Mouse (Mus musculus) adrenal gland, postnatal 25 days (tissue): ENCODE measurements around the gene Zscan20. TPM values are rescaled to one million over a fixed set of nuclear protein-coding genes. Genes with fewer than 3 reads are reported as not detected.
A peak's percentile ranks its signal among the peaks of the same experiment; 100 is the strongest.
"Not testable (repeated sequence)": the region's sequence is repeated elsewhere in the genome, so short reads cannot be mapped to it uniquely, and the experiment has no call there.

Experiments
- DNase-seq: peaks from one replicate; pipeline ENCODE4 v3.0.0; 2021; ENCODE audit warnings: mixed read lengths
- total RNA-seq: library from RNA; stranded (reverse); gene quantifications from 2 replicates; pipeline ENCODE4 v1.2.3, GENCODE M21; 2021

Zscan20 gene
- total RNA-seq, 1 experiment from 2014 or later, result 7.8 TPM

DNA sequence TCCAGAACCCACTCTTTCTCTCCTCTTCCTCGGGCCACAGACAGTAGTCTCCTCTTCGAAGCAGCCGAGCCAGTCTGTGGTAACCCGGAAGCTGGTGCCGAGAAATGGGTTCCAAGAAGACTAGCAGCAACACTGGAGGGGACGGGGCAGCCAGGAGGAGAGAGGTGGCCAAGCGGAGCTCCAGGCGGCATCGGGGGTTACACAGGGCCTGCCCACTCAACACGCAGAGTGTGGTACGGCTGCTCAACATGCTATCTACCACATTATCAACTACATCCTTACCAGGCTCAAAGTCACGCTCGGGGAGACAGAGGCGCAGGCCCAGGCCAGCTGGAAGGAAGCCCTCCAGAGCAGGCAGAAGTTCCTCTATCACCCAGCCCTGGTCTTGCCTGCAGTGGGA is 5.9 kb upstream of the Zscan20 start:
- no peak for DNase-seq

DNA sequence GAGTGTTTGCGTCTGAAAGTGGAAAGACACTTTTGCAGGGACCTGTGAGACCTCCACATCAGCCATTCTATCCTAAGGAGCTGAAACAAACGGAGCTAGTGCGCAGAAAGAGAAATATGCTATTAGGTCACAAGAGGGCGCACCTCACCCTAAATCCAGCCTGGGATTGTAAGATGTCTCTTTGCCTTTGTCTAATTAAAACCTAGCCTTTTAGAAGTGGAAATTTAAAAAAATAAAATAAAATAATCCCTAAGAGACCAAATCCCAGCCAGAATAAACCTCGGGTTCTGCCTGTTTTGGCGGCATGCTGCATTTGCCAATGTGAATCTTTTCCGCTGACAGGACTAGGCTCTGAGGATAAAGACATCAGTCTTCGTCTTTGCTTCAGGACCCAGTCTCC is 3.4 kb upstream of the Zscan20 start:
- DNase-seq, result no peak

DNA sequence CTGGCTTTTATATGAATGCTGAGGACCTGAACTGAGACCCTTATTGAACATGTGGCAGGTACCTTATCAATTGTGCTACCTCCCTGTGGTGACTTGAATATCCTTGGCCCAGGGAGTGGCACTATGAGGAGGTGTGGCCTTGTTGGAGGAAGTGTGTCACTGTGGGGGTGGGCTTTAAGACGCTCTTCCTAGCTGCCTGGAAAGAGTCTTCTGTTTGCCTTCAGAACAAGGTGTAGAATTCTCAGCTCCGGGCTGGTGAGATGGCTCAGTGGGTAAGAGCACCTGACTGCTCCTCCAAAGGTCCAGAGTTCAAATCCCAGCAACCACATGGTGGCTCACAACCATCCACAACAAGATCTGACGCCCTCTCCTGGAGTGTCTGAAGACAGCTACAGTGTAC is 1.8 kb upstream of the Zscan20 start:
- DNase-seq, result not testable (repeated sequence)

DNA sequence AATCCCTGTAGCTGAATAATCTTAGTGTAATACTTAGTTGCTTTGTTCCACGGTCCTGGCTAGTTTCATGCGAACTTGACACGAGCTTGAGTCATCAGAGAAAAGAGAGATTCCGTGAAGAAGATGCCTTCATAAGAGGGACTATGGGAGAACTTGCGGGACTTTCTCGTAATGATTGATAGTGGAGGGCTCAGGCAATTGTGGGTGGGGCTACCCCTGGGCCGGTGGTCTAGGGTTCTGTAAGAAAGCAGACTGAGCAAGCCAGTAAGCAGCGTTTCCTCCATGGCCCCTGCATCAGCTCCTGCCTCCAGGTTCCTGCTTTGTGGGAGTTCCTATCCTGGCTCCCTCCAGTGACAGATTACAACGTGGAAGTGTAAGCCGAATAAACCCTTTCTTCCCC is 808 bp upstream of the Zscan20 start:
- no peak for DNase-seq

DNA sequence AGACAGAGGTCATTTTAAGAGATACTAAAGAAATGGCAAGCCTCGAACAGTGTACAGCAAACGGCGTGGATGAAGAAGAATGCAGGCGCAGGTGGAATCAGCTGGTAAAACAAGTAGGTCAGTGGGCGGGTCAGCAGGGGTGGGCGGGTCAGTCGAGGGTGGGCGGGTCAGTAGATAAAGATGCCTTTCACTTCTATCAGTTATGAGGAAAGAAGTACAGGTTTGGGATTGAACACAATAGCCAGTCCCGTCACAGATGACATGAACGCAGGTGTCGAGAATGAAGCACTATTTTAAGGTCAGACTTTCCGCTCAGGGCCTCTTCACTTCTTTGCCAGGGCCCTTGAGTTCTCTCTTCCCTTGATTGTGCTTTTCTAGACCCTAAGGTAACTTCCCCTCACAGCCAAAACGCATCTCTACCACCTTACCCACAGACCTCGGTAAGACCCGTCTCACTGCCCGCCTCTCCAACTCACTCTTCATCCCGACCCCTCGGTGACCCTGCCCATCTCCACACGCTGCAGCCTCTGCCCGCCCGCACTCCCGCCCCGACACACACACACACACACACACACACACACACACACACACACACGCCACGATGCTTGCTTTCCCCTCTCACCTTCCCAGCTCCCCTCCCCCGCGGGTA is 498 bp downstream of the Zscan20 start:
- DNase-seq, result no peak

DNA sequence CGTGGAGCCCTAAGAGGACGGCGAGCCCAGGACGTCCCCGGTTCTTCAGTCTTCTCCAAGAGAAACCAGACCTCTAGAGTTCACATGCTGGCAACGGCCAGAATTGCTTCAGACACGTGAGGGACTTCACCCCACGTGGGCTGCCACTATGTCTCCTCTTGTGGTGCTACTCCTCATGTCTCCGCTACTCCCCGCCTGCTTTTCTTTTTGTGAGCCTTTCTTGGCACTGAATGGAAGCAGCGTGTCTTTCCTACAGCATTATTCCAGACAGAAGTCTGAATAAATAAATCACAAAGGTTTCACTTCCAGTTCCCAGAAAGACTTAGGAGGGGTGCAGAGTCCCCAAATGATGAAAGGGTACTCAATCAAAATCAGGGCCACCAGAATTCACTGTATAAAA is 2.2 kb downstream of the Zscan20 start:
- DNase-seq, result no peak

DNA sequence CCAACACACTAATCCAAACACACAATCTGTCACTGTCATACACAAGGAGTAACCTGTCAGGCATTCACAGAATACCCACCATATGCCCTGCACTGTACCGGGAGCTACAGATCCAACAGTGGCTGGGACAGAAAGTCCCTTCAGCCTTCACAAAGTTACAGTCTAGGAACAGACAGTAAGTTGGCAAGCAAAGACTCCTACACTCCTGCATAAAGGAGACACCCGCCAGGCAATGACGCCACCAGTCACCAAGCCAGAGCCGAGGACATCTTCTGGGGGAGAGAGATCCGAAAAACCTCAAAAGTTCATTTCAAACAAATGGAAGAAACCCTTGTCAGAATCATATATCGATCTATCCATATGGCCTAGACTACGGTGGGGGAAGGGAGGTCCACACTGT is 3.3 kb downstream of the Zscan20 start:
- DNase-seq, result peak; percentile 37

DNA sequence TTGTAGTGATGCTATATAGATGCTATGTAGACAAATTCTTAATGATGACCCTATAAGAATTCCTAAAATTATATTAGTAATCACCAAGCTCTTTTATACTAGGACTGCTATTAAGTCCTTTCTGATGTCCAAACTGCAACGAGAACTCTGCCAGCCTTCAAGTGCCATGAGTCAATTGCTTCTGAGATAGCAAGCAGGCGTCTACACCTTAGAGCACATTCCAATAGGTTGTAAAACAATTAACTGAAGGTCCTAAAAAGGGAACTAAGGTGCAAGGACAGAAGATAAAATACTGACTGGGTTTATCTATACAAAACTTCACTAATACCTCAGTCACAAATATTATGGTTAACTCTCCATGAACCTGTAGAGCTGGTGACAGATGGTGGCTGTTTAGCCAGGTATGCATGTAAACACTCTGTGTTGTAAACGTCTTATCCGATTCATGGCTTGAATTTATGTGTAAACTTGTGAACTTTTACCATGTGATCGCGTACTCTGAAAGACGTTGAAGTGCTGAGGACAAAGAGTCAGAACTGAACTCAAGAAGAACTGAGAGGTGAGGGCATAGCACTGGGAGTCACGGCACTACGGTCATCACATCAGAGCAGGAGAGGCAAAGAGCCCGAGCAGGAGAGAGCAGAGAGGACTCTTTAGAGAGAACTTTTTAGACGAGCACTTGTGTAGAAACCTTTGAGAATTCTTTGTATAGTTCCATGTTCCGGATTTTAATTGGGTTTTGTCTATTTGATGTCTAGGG is 11.9 kb downstream of the Zscan20 start:
- no peak for DNase-seq

DNA sequence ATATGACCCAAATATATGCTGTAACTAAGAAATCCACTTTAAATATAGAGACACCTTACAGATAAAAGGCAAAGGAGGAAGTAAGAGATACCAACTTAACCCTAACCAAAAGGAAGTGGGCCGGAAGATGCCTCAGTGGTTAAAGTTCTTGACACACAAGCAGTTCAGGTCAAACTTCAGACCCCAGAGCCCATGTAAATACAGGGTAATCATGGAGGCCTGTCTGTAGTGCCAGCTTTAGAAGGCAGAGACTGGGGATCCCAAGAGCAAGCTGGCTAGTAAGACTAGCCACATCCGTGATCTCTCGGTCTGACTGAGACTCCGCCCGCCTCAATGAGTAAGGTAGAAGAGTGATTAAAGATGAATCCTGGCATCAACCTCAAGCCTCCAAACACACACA is 15.8 kb downstream of the Zscan20 start:
- no peak for DNase-seq

DNA sequence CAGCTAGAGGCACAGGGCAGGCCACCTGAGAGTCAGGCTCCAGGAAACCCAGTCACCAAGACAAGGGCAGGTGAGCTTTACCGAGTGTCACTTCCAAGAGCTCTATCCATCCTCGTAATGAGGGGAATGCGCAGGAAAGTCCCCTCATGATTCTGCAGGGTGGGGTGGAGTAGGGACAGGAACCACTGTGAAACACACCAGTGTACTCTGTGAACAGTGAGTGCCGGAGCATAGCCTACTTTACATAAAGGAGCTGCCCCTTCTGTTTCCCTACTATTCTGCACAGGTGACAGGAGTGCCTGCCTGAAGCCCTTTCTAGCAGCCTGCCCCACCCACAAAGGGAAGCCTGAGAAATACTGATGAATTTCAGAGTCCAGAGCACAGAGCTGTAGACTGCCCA is 16.6 kb downstream of the Zscan20 start:
- no peak for DNase-seq

DNA sequence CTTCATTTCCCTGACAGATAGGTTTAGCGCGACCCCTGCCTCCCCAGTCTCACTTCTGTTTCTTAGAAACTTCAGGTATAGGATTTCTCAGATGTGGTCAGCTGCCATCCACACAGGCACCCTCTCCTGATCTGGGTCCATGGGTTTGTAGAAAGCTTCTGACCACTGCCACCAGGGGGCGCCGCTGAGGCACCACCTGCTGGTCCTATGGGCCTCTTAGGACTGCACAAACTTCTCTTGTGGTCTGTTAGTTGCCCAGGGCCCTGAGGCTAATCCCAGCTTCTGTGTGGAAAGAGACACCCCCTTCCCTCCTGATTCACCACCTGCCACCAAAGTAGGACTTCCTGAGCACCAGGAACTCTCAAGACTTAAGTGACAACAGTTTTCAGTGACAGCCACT is 30.7 kb downstream of the Zscan20 start:
- DNase-seq, result peak; percentile 55

DNA sequence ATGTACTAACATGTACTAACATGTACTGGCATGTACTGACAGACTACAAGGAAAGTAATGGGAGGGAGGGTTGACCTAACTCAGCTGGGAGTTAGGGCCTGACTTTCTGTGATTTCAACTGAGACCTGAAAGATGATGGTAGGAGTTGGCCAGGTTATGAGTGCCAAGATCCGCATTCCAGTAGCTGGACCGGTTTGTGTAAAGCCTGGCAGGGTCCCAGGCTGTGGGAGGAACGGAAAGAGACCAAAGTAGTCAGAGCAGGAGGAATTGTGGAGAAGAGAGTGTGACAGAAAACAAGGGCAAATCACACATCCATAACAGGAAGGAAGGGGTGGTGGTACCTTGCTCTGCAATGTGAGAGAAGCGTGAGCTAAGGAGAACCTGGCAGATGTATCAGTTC is 34.1 kb downstream of the Zscan20 start:
- no peak for DNase-seq

DNA sequence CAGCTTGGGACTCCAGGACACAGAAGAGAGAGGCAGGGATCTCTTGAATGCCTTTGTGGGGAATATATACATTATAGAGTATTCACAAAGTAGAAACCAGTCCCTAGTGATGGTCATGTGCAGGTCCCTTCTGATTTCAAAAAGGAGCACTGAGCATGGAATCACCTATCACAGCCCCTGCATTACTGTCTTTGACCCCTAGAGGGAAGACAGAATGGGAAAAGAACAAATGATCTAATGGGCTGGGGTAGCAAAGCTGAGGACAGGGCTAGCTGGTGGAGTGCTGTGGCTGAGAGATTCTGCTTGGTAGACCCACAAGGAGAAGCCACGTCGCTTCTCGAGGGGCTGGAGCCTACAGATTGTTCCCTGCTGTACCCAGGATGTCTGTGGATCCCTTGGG is 49.6 kb downstream of the Zscan20 start:
- DNase-seq, result no peak

DNA sequence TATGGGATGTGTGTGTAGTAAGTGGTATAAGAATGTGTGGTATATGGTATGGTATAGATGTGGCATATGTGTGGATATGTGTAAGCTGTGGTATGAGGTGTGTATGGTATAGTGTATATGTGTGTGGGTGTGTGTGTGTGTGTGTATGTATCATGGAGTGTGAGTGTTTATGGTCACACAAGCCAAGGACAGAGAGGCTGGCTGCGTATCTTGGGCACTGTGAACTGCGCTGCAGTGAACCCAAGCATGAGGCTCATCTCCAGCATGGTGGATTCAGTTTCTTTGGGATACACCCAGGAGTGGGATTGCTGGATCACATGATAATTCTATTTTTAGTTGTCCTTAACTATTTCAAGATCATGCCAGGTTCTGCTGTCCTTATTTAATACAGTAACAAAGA is 55.7 kb downstream of the Zscan20 start:
- no peak for DNase-seq

DNA sequence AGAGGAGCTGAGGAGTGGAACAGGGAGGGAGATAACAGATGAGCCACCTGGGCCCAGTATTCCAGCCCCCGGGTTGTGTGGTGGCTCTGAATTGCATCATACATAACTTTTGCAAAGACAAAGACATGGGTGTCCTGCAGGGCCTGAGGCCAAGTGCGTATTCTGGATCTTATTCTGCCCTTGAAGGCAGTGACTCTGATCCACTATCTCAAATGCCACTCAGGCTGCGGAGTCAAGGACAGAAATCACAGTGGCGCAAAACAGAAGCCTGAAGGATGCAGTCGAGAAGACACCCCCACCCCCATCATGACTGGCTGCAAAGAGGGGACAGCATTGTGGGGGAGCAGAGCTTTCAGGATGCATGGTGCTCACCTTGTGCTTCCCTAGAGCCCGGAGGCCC is 59.1 kb downstream of the Zscan20 start:
- peak; percentile 35 for DNase-seq

DNA sequence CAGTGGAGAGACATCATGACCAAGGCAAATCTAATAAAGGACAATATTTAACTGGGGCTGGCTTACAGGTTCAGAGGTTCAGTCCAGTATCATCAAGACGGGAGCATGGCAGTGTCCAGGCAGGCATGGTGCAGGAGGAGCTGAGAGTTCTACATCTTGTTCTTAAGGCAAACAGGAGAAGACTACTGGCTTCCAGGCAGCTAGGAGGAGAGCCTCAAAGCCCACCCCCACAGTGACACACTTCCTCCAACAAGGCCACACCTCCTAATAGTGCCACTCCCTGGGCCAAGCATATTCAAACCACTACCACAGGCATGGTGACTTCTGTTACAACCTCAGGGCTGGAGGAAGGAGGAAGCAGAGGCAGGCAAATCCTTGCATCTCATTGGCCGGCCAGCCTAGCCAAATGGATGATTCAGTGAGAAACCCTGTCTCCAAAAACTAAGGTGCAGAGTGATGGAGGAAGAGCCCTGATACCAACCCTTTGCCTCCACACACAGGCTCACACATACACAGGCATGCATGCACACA is 65.9 kb downstream of the Zscan20 start:
- DNase-seq, result not testable (repeated sequence)

DNA sequence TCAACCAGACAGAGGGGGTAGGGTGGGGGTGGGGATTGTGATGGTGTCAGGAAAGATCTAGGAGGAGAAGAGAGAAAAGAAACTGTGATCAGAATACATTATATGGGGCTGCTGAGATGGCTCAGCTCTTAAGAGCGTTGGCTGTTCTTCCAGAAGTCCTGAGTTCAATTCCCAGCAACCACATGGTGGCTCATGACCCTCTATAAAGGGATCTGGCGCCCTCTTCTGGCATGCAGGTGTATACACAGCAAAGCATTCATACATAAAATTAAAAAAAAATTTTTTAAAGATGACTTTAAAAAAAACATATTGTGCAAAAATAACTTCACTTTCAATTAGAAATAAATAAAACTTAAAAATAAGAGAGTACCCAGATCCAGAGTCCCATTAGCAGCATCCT is 66.5 kb downstream of the Zscan20 start:
- peak; percentile 54 for DNase-seq

Other genes starting within 250 kb of the Zscan20 start
- 0.33 and 0.38 TPM in 2 replicates for gene Tlr12, start 8.5 kb upstream of the Zscan20 start, total RNA-seq
- 67.8 and 70.3 TPM in 2 replicates for gene Phc2, start 44.6 kb upstream of the Zscan20 start, total RNA-seq
- 0.27 TPM in 1 of 2 replicates, not detected in the other for gene A3galt2, start 145.3 kb upstream of the Zscan20 start, total RNA-seq
- 30.3 and 38.6 TPM in 2 replicates for gene Zfp362, start 195.9 kb upstream of the Zscan20 start, total RNA-seq